Mouse (Mus musculus): ENCODE results near the gene Ece1.

Ece1 gene

DNA sequence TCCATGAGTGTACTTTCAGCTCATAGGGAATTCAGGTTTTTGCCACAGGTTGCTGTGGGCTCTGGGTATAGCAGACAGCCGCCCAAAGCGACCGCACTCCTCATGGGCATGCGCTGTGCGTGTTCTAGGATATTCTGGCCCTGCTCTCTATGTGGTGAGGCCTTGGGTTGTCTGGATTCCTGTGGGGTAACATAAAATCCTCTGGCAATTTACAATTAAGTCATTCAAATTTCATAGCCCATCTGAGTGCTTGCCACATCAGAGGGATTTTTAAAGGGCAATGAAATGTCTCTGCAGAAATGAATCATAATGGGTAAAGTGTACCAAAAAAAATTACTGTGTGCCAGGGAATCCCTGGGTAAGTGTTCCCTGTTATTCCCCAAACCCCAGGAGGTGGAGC lies 127.4 kb downstream of the Ece1 start:
- DNase-seq (ENCODE audit: low spot score), result no peak

DNA sequence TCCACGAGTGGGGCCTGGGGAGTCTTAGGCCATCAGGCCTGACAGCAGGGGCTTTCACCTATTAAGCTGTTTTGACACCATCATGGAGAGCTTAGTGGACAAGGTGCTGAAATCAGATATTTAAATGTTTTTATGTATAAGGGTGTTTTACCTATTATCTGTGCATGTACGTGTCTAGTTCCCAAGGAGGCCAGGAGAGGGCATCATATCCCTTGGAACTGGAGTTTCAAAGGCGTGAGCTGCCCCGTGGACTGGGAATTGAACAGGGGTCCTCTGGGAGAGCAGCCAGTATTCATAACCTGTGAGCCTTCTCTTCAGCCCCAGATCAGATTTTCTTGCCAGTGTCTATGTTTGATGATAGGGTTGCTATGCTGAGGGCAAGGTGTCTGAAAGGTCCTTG lies 128.4 kb downstream of the Ece1 start:
- no peak for DNase-seq (ENCODE audit: low spot score)

DNA sequence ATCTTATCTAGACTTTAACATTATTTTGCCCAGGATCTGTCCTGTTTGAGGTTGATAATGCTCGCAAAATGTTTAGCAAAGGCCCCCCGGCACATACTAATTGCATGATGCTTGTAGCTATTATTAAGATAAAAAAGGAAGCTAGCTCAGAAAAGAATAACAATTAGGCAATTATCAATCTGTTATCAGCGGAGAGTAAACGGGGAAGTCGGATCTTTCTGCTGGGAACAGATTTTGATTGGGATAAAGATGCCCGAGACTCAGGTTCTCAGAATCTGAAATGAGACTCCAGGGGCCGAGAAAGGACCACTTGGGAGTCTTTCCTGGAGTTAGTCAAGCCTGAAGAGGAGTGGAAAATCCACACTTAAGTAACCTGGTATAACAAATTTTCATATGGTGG lies 129.2 kb downstream of the Ece1 start:
- no peak for DNase-seq (ENCODE audit: low spot score)

DNA sequence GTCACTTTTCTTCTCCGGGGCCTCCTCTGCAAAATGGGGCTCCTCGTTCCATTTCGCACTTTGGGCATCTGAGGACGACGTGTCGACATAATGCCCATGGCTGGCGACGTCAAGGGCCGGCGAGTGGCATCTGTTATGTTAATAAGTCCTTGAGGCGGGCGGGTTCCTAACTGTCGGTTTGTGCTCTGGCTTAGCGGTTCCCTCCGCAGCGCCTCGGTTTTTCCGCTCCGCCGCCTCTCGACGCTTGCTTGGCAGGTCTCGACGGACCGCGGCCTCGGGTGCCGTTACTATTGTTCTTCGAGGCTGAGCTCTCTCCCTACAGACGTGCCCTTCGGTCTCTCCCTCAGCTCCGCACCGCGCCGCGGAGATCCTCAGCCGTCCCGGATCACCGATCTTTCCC lies 130.9 kb downstream of the Ece1 start, which contains the start of gene Eif4g3:
Eif4g3 (plus strand) TSS at position 133 of the 400 bp plus-strand sequence.
- DNase-seq (ENCODE audit: low spot score), result no peak

DNA sequence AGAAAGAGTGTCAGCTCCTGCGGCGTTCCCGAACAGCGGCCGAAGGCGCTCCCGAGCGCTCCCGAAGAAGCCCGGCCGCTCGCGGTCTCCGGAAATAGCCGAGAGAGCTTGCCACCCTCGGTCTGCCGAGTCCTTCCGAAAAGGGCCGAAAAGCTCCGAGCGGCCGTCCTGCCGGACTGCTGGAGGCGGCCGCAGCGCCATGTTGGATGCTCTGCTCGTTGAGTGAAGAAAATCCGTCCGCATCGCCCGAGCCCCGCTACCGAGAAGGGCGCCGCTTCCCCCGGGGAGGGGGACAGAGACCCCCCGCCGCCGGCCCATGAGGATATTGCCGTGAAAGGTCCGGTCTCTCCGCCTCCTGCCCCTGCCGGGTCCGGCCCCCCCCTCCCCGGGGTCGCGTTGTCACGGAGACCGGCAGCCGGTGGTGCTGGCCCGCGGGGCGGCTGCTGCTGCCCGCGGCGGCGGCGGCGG lies 131.3 kb downstream of the Ece1 start:
- DNase-seq (ENCODE audit: low spot score), result peak; percentile 97

DNA sequence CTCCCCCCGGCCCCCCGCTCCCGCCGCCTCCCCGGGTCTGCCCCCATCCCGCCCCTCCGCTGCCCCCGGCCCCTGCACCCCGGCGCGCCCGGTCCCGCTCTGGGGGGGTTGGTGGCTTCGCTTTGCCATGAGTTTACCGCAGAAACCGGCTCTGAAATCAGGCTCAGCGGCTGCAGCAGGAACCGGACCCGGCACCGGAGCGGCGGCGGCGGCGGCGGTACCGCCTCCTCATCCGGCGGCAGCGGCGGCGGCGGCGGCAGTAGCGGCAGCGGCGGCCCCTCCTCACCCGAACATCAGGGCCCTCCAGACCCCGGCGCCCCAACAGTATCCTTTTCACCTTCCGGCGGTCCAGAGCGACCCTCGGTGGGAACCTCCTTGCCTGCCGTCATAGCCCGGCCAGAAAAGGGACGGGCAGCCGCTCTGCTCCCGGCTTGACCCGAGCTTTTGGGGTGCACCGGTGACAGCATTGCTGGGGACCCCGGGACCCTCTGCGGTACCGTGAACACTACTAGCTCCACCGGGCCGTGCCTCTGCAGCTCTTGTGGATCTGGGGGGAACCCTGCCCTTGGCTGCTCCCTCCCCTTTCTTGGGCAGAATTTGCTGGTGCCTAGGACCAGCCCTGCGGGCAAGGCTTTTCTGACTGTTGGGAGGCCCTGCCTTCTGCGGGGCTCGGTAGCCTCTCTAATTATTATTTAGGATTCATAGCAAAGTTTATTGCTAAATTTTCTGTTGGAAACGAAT lies 132.0 kb downstream of the Ece1 start:
- peak; percentile 55 for DNase-seq (ENCODE audit: low spot score)

DNA sequence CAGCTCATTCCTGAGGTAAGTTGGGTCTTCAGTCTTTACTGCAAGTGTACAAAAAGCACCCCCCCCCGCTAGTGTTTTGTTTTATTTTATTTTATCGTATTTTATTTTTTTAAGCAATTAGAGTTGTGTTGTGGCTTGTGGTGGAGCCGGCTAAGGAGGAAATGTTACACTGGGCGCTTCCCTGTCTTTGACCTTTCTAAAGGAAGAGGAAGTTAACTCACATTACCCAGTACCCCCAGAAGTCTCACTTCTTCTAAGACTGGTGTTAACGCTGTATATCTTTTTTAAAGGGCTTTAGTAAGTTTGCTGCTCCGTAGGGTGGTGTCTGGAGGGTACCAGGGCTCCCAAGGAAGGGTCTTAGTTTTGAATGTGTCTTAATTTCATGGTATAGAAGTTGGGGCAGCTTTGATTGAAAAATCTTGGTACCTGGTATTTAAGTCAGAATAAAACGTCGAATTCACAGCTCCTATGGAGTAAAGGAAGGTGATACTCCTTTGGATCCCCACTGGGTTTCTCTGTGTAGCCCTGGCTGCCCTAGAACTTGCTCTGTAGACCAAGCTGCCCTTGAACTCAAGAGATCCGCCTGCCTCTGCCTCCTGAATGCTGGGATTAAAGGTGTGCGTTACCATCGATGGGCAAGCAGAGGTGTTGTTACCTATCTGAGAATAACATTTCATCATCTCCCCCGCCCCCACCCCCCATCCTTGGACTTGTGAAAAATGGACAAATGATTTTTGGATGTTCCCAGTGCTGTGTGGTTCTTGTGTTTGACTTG lies 132.7 kb downstream of the Ece1 start:
- no peak for DNase-seq (ENCODE audit: low spot score)

DNA sequence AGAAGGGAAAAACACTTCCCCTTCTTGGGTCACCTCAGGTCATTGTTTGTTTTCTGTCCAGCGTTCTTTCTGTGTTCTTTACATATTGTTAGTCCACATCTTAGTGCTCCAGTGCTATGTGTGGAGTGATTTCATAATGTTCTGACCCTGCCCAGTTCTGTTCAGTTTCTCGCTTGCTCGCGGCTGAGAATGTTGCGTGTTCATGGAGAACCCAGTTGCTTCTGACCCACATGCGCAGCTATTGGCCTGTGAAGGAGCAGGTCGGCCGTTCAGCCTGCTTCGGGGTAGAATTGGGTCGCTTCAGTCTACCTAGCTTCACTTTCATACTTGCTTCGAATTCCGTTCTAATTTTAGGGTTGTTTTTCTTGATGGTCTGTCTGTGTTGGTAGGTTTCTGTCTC lies 133.4 kb downstream of the Ece1 start:
- no peak for DNase-seq (ENCODE audit: low spot score)

DNA sequence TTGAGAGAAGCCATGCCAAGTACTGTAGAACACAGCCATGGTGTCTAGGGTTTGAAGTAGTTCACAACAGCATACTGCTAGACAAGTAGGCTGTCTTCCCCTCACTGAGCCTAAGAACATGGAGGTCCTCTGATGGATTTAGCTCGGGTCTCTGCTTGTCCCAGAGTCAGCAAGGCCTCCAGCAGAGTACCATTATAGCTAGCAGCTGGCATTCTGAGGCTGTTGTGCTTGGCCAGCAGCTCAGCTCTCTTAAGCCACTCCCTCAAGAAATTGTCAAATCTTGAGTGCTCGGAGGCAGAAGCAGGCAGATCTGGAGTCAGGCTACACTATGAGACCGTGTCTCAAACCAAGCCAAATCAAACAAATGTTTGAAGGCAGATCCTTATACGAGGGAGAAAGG lies 136.2 kb downstream of the Ece1 start:
- DNase-seq (ENCODE audit: low spot score), result no peak

DNA sequence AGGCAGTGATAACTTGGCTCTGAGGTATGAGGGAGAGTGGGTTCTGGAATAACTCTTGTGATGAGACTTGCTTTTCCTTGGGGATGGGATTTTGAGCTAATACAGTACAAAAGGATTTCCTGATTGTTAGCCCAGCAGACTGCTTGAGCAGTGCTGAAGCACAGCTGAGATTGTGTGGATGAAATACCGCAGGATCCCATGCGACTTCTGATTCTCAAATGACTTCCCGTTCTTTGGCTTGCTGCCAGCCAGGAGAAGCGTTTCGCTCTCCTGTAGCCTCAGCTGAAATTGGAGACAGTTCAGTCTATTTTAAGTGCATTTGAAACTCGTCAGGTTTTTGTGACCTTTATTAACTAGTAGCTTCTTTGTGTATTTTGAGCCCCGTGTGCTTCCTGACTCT lies 138.6 kb downstream of the Ece1 start:
- no peak for DNase-seq (ENCODE audit: low spot score)

DNA sequence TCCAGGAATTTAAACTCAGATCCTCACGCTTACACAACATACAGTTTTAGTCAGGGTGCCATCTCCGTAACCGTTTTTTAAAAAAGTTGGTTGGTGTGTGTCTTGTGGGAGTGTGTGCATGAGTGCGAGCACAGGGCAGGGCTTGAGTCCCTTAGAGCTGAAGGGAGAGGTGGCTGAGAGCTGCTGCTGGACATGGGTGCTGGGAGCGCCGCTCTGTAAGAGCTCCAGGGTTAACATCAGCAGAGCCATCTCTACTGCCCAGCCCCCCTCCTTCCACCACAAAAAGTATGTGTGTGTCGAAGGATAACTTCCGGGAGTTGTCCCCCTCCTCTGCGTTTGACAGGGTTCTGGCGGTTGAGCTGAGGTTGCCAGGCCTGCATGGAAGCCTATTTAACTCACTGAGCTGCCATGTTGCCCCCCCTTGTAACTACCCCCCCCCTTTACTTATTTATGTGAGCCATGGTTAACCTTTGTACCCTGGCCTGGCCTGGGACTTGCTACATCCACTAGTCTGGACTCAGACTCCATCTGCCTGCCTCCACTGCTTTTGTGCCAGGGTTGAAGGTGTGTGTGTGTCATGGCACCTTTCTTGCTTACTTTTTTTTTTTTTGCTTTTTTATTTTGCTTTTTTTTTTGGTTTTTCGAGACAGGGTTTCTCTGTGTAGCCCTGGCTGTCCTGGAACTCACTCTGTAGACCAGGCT lies 142.0 kb downstream of the Ece1 start:
- no peak for DNase-seq (ENCODE audit: low spot score)

DNA sequence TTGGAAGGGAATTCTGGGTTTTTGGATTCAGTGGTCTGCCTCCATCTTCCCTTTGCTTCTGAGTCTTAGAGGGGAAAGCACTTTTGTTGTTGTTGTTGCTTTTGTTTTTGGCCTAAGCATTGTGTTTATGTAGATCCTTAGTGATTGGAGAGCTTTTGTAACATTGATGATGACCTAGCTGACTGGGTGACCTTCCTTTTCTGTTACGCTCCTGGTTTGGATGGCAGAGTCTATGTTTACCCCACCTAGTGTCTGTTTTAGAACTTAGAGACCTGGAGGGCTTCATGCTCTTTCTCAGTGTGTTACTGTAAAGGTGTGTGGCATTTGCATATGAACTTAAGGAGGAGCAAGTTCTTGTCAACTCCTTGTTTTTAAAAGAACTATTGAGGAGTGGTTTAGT lies 143.7 kb downstream of the Ece1 start:
- DNase-seq (ENCODE audit: low spot score), result no peak

DNA sequence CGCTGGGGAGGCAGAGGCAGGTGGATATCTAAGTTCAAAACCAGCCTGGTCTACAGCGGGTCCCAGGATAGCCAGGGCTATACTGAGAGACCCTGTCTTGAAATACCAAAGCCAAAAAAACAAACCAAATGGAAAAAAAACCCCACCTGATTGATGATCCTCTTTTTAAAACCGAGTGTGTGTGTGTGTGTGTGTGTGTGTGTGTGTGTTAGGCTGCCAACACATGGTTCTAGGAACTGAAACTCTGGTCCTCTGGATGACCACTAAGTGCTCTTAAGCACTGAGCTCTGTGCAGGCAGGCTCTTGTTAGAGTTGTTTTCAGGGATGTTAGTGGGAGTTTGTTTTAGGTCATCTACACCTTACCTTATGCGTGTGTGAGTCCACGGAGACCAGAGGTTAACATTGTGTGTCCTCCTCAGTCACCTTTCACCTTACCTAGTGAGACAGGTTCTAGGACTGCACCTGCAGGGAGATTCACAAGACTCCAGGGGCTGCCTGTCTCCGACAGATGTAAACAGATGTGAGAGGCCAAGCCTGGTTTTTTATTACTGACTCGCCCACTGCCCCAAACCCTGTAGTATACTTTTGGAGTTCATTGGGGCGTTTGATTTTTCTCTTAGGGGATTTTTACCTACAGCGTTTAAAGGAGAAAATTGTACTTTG lies 145.0 kb downstream of the Ece1 start:
- DNase-seq (ENCODE audit: low spot score), result no peak

DNA sequence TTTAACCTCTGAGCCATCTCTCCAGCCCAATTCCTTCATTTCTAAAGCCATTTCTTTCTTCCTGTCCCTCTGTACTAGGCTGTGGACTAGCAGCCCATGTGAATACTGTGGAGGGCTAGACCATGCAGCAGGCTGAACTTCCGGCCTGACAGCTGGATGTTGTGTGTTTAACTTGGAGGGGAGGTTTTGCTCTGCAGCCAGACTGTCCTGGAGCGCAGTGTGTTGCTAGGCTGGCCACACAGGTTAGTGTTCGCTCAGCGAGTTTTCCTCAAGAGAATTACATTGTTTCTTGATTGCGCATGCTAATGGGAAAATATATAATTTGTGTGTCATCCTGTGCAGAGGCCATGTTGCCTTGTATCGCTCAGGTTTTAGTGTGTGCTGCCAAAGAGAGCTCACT lies 146.6 kb downstream of the Ece1 start:
- DNase-seq (ENCODE audit: low spot score), result no peak

DNA sequence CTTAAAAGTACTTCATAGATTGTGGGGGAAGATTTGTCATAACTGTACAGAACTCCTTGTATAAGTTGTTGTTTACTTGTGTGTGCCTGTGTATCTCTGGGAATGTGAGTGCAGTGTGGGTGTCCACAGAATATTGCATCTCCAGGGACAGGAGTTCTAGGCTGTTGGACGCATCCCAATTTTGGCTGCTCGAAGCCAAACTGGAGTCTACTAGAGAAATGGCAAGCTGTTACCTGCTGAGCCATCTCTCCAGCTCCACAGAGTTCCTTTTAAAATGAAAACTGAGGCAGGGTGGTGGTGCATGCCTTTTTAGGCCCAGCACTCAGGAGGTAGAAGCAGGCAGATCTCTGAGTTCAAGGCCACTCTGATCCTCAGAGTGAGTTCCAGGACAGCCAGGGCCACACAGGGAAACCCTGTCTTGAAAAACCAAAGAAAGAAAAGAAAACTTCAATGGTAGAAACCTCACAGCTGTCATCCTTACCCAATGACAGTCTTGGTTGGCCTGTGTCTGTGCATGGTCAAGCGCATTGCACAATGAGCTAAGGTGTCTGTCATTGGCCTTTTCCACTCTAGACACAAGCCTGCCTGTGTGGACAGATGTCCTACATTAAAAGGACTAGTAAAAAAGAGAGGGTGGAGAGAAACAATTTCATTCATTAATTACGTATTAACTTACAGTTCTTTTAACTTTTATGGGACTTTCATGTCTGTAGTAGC lies 147.9 kb downstream of the Ece1 start:
- DNase-seq (ENCODE audit: low spot score), result no peak

DNA sequence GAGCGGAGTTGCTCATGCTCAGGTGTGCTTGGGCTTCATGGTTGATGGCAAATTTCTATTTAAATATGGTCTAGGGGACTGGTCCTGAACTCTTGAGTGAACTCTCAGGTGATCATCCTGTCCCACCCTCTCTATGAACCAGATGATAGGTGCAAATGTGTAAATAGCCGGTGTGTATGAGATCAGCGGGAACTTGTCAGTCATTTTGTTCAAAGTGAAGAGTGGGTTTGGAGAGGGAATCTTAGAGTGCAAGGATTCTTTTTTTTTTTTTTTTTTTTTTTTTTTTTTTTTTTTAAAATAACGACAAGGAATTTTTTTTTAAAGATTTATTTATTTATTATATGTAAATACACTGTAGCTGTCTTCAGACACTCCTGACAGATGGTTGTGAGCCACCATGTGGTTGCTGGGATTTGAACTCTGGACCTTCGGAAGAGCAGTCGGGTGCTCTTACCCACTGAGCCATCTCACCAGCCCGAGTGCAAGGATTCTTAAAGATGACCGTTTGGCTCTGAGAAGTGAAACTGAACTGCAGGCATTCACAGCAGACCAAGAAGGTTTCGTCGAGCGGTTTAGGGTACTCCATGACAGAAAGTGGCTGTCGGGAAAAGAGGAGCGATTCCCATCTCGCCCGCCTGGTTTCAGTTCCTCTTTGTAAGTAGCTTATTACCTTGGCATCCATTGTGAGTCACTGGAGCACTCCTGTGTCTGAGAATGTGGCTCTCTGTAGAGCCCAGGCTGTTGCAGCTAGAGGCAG lies 151.9 kb downstream of the Ece1 start:
- DNase-seq (ENCODE audit: low spot score), result no peak

All from testis, postnatal 14 days (tissue).